Mouse (Mus musculus) natural killer cell, adult 2 months (primary cell): ENCODE results near the gene Mtcl1.

Experiments
- DNase-seq, 2 experiments: peaks; one replicate each; pipeline ENCODE4 v3.0.0; 2022; ENCODE audit warnings: low spot score in 2 of 2

The Mtcl1 gene

GRCm38 (mm10) chr17:66364525-66365292 is 84.8 kb downstream of the Mtcl1 start:
- no peak for DNase-seq

GRCm38 (mm10) chr17:66363852-66364524 is 85.6 kb downstream of the Mtcl1 start:
- DNase-seq, result no peak

- no peak for DNase-seq
Observed at GRCm38 (mm10) chr17:66362287-66363016, 87.1 kb downstream of the Mtcl1 start.

- DNase-seq, result no peak
Observed at GRCm38 (mm10) chr17:66358026-66358978, 91.2 kb downstream of the Mtcl1 start.

GRCm38 (mm10) chr17:66357171-66358025 is 92.2 kb downstream of the Mtcl1 start:
- no peak for DNase-seq

- DNase-seq, result no peak
Observed at GRCm38 (mm10) chr17:66353907-66354306, 95.6 kb downstream of the Mtcl1 start.

GRCm38 (mm10) chr17:66352847-66353643 is 96.5 kb downstream of the Mtcl1 start:
- no peak for DNase-seq

GRCm38 (mm10) chr17:66352219-66352618 is 97.3 kb downstream of the Mtcl1 start:
- DNase-seq, result no peak

- no peak for DNase-seq
Observed at GRCm38 (mm10) chr17:66350689-66351088, 98.9 kb downstream of the Mtcl1 start.

GRCm38 (mm10) chr17:66350127-66350526 is 99.4 kb downstream of the Mtcl1 start:
- no peak for DNase-seq

GRCm38 (mm10) chr17:66346378-66346777 is 103.2 kb downstream of the Mtcl1 start:
- DNase-seq, result no peak

- no peak for DNase-seq
Observed at GRCm38 (mm10) chr17:66345680-66346079, 103.9 kb downstream of the Mtcl1 start.

GRCm38 (mm10) chr17:66342932-66343331 is 106.6 kb downstream of the Mtcl1 start:
- DNase-seq, result no peak

GRCm38 (mm10) chr17:66341670-66342069 is 107.9 kb downstream of the Mtcl1 start:
- no peak for DNase-seq

GRCm38 (mm10) chr17:66340798-66341197 is 108.8 kb downstream of the Mtcl1 start:
- DNase-seq, result no peak

- DNase-seq, result no peak
Observed at GRCm38 (mm10) chr17:66337929-66338328, 111.6 kb downstream of the Mtcl1 start.

GRCm38 (mm10) chr17:66335568-66335967 is 114.0 kb downstream of the Mtcl1 start:
- no peak for DNase-seq

GRCm38 (mm10) chr17:66334894-66335293 is 114.7 kb downstream of the Mtcl1 start:
- no peak for DNase-seq

- no peak for DNase-seq
Observed at GRCm38 (mm10) chr17:66331207-66331606, 118.3 kb downstream of the Mtcl1 start.
